Mouse (Mus musculus) spleen, adult 2 months (tissue): ENCODE results near the gene Mrpl4.

Source experiments
- CTCF ChIP-seq: fragments of 200-500 bp; IDR thresholded peaks from 2 replicates; pipeline ENCODE4 v1.5.1; 2011; ENCODE audit warnings: mild to moderate bottlenecking, inconsistent platforms; ENCODE audit not compliant: insufficient read depth, insufficient read length, insufficient replicate concordance; ENCODE audit errors: extremely low read depth
- POLR2A ChIP-seq: fragments of 200-500 bp; IDR thresholded peaks from 2 replicates; pipeline ENCODE4 v1.6.1; 2011; ENCODE audit warnings: low read depth, low read length, inconsistent platforms

GRCm38 (mm10) chr9:20995069-20995468, 7.5 kb upstream of the Mrpl4 start:
- no peak for TF ChIP-seq POLR2A
- TF ChIP-seq CTCF, result no peak
